Comparison of ENCODE assay signal across 8 mouse cellular contexts in the genomic region with DNA sequence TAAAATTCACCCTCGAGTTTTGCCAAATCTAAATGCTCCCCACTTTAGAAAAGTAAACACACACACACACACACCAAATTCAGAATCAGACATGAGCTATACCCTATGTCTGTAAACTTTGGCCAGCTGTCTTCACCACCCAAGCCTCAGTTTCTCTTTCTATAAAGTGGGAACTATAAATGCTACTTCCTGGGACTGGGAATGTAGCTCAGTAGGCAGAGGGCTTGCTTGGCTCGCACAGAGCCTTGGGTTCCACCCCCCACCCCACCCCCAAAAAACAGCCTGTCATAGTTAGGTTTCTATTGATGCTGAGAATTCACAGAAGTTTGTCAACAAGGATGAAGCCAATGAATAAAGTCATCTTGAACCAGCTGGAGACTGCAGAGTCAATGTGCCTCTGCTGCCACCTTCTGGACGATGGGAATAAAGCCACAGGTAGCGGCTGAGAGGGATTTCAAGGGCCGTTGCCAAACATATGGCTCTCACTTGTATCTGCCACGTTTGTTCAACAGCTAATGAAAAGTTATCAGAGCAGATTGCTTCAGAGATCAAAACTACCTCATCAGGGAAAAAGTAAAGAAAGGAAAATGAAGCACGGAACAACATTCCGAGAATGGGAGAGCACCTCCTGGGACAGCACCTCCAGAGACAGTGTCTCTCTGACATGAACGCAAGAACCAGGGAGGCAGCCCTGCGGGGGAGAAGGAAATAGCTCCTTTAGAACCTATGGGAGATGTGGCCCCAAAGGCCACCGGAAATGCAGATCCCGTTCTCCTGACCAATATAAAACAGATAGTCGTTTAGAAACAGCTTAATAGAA. TPM values are rescaled to one million over a fixed set of nuclear protein-coding genes. Genes with fewer than 3 reads are reported as not detected.
A peak's percentile ranks its signal among the peaks of the same experiment; 100 is the strongest.
DNase-seq lines count a peak whose midpoint lies in the region; ATAC-seq lines count a peak whose summit lies in the region.

No protein-coding gene starts in this region.

- H3K9me3 ChIP-seq in midbrain, embryonic 10.5 days (replicated peaks), result no peaks in the 10 kb centered on the region
- H3K9me3 ChIP-seq in midbrain, embryonic 15.5 days, result no peaks in the 10 kb centered on the region
- H3K9me3 ChIP-seq in limb, embryonic 10.5 days (replicated peaks), result no peaks in the 10 kb centered on the region

- no peaks in the 10 kb centered on the region for H3K27me3 ChIP-seq in midbrain, embryonic 10.5 days (ENCODE audit: low read depth, poor library complexity, severe bottlenecking)
- no peaks in the 10 kb centered on the region for H3K27me3 ChIP-seq in midbrain, embryonic 15.5 days (replicated peaks)
- no peaks in the 10 kb centered on the region for H3K27me3 ChIP-seq in limb, embryonic 10.5 days (ENCODE audit: low read depth, poor library complexity, severe bottlenecking)

- H3K4me2 ChIP-seq in midbrain, embryonic 15.5 days, result no peak overlapping the region

- H3K4me3 ChIP-seq in midbrain, embryonic 10.5 days, result no peak overlapping the region
- no peak overlapping the region for H3K4me3 ChIP-seq in midbrain, embryonic 15.5 days
- H3K4me3 ChIP-seq in limb, embryonic 10.5 days, result no peak overlapping the region

- no peak for ATAC-seq in midbrain, embryonic 15.5 days (replicated peaks)
- ATAC-seq in monocyte, adult 5-6 weeks (replicated peaks; ENCODE audit: insufficient number of reproducible peaks, low FRiP score, low TSS enrichment, poor library complexity, severe bottlenecking), result peak; percentile 87

- no peak overlapping the region for H3K27ac ChIP-seq in midbrain, embryonic 10.5 days (replicated peaks)
- no peak overlapping the region for H3K27ac ChIP-seq in midbrain, embryonic 15.5 days
- no peak overlapping the region for H3K27ac ChIP-seq in limb, embryonic 10.5 days

- intact Hi-C loops in gastrocnemius, postnatal 36 days (cut with DNase I), result loop anchor here (2.0 to 5.0 kb wide), 3 partner anchors 128 to 293 kb away; no protein-coding TSS in a partner anchor

- peaks cover 23% of the 10 kb centered on the region for H3K4me1 ChIP-seq in midbrain, embryonic 10.5 days
- H3K4me1 ChIP-seq in midbrain, embryonic 15.5 days, result no peaks in the 10 kb centered on the region
- peaks cover 14% of the 10 kb centered on the region; the same call in 1 of the 2 replicates for H3K4me1 ChIP-seq in limb, embryonic 10.5 days

- peak; percentile 82 for DNase-seq in midbrain, embryonic 10.5 days (ENCODE audit: low spot score)
- peak; percentile 94 for DNase-seq in embryo, embryonic 10 days (ENCODE audit: low spot score)
- peak; percentile 68 to 75 for DNase-seq in gastrocnemius, postnatal 36 days
- DNase-seq in kidney, adult 18-20 months, result peak; percentile 83
- peak; percentile 86 for DNase-seq in limb, embryonic 10.5 days (ENCODE audit: low spot score)
- DNase-seq in spleen, postnatal 4 days (ENCODE audit: low spot score in 2 of 2), result peak; percentile 67 to 86

- no peaks in the 10 kb centered on the region for H3K36me3 ChIP-seq in midbrain, embryonic 10.5 days
- H3K36me3 ChIP-seq in midbrain, embryonic 15.5 days (replicated peaks), result no peaks in the 10 kb centered on the region
- H3K36me3 ChIP-seq in limb, embryonic 10.5 days, result no peaks in the 10 kb centered on the region

- no peak overlapping the region for H3K9ac ChIP-seq in midbrain, embryonic 15.5 days

- WGBS in midbrain, embryonic 10.5 days, result 25% methylated on average over 13 of the region's 13 CpGs
- WGBS in midbrain, embryonic 15.5 days, result 24% methylated on average over 13 of the region's 13 CpGs
- 22% methylated on average over 13 of the region's 13 CpGs for WGBS in limb, embryonic 10.5 days

RNA-seq across cellular contexts. Expression of a gene that starts 42.3 kb away (rescaled TPM):
- polyA plus RNA-seq in midbrain, embryonic 10.5 days (2016; fragmentation: Nextera tagmentation; extraction: Ambion mirVana), result 64.5 and 66.8 TPM in 2 replicates
- polyA plus RNA-seq in midbrain, embryonic 15.5 days (2015; fragmentation: Nextera tagmentation; extraction: Ambion mirVana), result 36.2 and 37.0 TPM in 2 replicates
- total RNA-seq in gastrocnemius, postnatal 36 days (2021), result 10 to 100 TPM; 25.5 to 30.4 TPM
- polyA plus RNA-seq in limb, embryonic 10.5 days (2016; fragmentation: Nextera tagmentation; extraction: Ambion mirVana), result 72.3 and 77.1 TPM in 2 replicates
- total RNA-seq in monocyte, adult 5-6 weeks (2017), result 55.7 to 87.3 TPM (median 65.7 TPM) in 3 replicates
